Mouse (Mus musculus): ENCODE data around the gene Mxi1.

DNA sequence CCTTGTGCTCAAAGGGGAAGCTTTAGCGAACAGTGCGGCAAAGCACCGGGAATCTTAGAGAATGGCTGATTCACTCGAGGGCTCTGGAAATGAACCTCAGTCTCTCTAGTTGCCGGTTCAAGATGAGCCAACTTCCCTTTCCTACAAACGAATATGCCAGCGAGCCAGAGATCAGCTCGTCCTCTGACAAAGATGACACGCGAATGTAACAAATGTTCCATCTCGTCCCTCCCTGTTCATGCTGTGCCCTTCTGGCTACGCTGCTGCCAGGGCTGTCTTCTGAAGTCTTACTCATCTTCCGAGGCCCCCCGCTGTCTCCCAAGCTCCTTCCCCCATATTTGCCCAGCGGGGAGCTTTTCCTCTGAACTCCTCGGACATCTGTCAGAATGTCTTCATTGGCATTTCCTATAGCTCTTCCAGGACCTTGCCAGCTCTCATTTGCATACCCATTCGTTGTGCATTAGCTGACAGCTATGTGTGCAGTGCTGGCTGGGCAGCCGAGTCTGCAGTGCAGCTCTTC is 94.6 kb downstream of the Mxi1 start:
- TF ChIP-seq CTCF (IDR thresholded peaks at IDR 0.05; ENCODE audit: low read depth) (no peak), EP300 (IDR thresholded peaks at IDR 0.05; ENCODE audit: low read depth) (no peak)

Measured in liver, embryonic 14.5 days (tissue).